Mouse (Mus musculus) stomach, embryonic 15.5 days (tissue): ENCODE measurements around the gene Hook2. TPM values are rescaled to one million over a fixed set of nuclear protein-coding genes. Genes with fewer than 3 reads are reported as not detected.

Source experiments
- ATAC-seq: fragments of 200-750 bp; cut with Nextera tagmentation; 2 replicates; pipeline ENCODE4 v1.8.0; 2017; ENCODE audit warnings: low read depth, moderate number of reproducible peaks, moderate TSS enrichment; ENCODE audit not compliant: insufficient read depth, low FRiP score
- H3K27ac ChIP-seq: fragments of 300-500 bp; sonication (generic); 2 replicates; pipeline ENCODE4 v1.5.1; 2015; ENCODE audit warnings: mild to moderate bottlenecking, inconsistent platforms
- H3K27me3 ChIP-seq: fragments of 300-500 bp; sonication (generic); replicated peaks from 2 replicates; pipeline ENCODE4 v1.6.1; 2015; ENCODE audit warnings: inconsistent platforms
- H3K36me3 ChIP-seq: fragments of 300-500 bp; sonication (generic); 2 replicates; pipeline ENCODE4 v1.6.1; 2015; ENCODE audit warnings: inconsistent platforms
- H3K4me1 ChIP-seq: fragments of 300-500 bp; sonication (generic); 2 replicates; pipeline ENCODE4 v1.6.1; 2015; ENCODE audit warnings: inconsistent platforms
- H3K4me2 ChIP-seq: fragments of 300-500 bp; sonication (generic); 2 replicates; pipeline ENCODE4 v1.6.1; 2015; ENCODE audit warnings: mild to moderate bottlenecking, inconsistent platforms
- H3K4me3 ChIP-seq: fragments of 300-500 bp; sonication (generic); replicated peaks from 2 replicates; pipeline ENCODE4 v1.5.1; 2015; ENCODE audit warnings: inconsistent platforms
- H3K9ac ChIP-seq: fragments of 300-500 bp; sonication (generic); 2 replicates; pipeline ENCODE4 v1.6.1; 2015; ENCODE audit warnings: inconsistent platforms
- H3K9me3 ChIP-seq: fragments of 300-500 bp; sonication (generic); 2 replicates; pipeline ENCODE4 v1.6.1; 2016; ENCODE audit warnings: inconsistent platforms
- WGBS: fragments of 180-500 bp; shearing (Covaris S2); methylation state at CpG from one replicate; pipeline ENCODE4 v1.1.7; 2015; 5-methylcytosine and 5-hydroxymethylcytosine counted together
- polyA plus RNA-seq: library from polyadenylated mRNA; unstranded; fragments of >200 nt; fragmentation: Nextera tagmentation; extraction: Ambion mirVana; gene quantifications from 2 replicates; pipeline ENCODE4 v1.2.1, GENCODE M21; 2015

The Hook2 gene
- polyA plus RNA-seq, 1 experiment from 2014 or later, result 46.3 TPM

DNA sequence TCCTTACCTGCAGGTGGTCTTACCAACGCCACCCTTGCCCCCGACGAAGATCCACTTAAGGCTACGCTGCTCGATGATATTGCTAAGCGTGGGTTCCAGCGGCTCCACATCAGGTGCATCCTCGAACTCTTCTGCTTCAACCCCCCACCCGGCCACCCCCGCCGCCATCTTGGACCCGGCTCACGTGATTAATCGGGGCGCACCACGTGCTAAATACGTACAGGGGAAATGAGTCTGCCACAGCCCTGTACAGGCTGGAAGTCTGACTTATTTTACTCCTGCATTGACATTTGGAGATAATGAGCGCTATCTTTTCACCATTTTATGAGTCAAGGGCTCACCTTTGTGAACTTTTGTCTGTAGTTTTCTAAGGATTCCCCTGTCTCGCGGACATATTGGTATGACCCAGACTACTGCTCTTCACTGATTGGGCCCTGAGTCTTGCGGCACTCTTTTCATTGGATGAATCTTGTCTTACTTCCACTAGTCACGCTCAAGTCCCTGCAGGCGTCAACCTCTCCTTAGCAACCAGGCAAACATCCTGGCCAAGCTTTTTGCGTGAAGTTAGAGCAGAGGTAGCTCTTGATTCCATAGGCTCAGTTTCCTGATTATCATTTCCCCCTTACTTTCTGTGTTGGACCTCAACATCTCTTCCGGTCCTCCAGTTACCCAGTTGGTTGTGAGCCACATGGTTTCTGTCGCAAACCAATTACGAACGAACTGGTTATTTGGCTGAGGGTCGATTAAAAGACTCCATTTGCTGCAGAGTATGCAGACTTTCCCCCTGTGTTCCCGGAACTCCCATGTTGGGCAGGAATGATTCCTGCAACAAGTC is 34.9 kb downstream of the Hook2 start, which contains the start of gene Asna1:
TSS of gene Asna1 (minus strand) at position 184 of the 835 bp plus-strand sequence.
- H3K27me3 ChIP-seq, result no peaks in the 10 kb centered on the region
- ATAC-seq, result peak; percentile 91
- H3K4me2 ChIP-seq, result peak within 1 kb of the TSS; percentile 90
- H3K9me3 ChIP-seq, result no peaks in the 10 kb centered on the region
- peak within 1 kb of the TSS; percentile 79 for H3K27ac ChIP-seq
- peaks cover 33% of the 10 kb centered on the region for H3K4me1 ChIP-seq
- 3% methylated on average over 30 of the region's 30 CpGs for WGBS
- peak within 1 kb of the TSS; percentile 90 for H3K4me3 ChIP-seq
- peak within 1 kb of the TSS; percentile 60; the same call in 1 of the 2 replicates for H3K9ac ChIP-seq
- H3K36me3 ChIP-seq, result peaks cover 41% of the 10 kb centered on the region

DNA sequence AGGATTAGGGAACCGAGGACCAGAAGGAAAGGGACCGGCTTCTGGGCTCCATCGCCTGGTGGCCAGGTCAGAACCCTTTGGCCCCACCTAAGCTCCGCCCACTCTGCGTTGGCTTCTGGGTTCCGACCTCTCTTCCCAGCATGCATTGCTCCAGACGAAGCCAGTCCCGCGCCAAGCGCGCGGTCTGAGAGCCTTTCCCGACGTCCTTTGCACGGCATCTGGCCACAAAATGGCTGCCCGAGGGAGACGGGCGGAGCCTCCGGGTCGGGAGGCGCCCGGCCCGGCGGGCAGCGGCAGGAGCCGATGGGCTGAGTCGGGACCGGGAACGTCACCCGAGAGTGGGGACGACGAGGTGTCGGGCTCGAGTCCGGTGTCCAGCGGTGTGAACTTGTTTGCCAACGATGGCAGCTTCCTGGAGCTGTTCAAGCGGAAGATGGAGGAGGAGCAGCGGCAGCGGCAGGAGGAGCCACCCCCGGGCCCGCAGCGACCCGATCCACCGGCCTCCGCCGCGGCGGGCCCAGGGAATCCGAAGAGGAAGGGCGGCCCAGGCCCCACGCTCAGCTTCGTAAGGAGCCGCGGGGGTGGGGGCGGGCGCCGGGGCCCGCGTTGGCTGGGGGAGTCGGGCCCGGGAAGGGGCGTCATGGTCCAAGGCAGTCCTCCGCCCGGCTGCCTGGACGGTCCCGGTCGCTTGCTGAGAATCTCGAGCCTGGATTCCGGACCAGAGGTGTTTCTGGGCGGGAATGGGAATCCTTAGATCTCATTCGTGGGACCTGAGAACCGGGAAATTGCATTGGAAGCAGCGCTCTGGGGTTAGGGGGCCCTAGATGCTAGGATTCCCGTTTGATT is 36.5 kb downstream of the Hook2 start, which contains the start of gene Trir:
TSS of gene Trir (plus strand) at position 154 of the 846 bp plus-strand sequence.
- Histone ChIP-seq H3K4me3 (peak within 1 kb of the TSS; percentile 90), H3K4me2 (peak within 1 kb of the TSS; percentile 90), H3K27ac (peak within 1 kb of the TSS; percentile 88), H3K9me3 (no peaks in the 10 kb centered on the region), H3K4me1 (peaks cover 33% of the 10 kb centered on the region), H3K36me3 (peaks cover 39% of the 10 kb centered on the region), H3K27me3 (no peaks in the 10 kb centered on the region), H3K9ac (peak within 1 kb of the TSS; percentile 100)
- under 1% methylated on average over 72 of the region's 75 CpGs for WGBS
- peak; percentile 82 for ATAC-seq

DNA sequence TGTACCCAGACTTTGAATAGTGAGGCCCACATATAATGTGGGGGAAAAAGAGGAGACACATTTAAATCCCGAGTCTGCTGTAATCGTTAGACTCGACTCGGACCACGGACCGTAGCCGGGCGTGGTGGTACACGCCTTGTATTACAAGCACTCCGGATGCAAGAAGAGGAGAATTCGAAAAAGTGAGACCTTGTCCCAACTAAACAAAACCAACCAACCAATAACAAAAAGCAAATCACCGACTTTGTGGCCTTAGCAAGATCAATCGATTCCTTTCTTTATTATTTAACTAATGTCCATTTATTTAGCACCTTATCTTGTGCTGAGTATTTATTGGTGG is 37.1 kb downstream of the Hook2 start:
- WGBS, result 0% methylated on average over 13 of the region's 13 CpGs
- H3K4me3 ChIP-seq, result peak overlapping the region; percentile 90
- no peaks in the 10 kb centered on the region for H3K9me3 ChIP-seq
- peak overlapping the region; percentile 50 for H3K4me2 ChIP-seq
- no peaks in the 10 kb centered on the region for H3K27me3 ChIP-seq
- no peak for ATAC-seq
- H3K36me3 ChIP-seq, result peaks cover 40% of the 10 kb centered on the region
- H3K4me1 ChIP-seq, result peaks cover 33% of the 10 kb centered on the region
- peak overlapping the region; percentile 88 for H3K27ac ChIP-seq
- peak overlapping the region; percentile 100 for H3K9ac ChIP-seq

DNA sequence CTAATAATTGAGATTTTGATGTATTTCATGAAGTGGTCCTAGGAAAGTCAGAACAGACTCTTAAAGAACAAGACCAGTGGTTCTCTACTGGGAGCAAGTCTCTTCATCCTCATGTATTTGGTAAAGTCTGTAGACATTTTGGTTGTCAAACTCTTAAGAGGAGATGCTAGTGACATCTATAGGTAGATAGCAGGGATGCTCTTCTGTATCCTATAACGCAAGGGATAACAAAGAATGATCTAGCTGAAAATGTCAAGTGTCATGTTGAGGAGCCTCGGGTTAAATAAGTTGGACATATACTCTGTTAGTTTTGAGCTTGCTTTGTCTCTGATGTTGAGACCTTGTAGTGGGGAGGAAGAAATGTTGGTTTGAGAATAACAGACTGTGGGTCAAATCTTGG is 37.5 kb downstream of the Hook2 start:
- WGBS, result 12% methylated on average over 2 of the region's 2 CpGs

DNA sequence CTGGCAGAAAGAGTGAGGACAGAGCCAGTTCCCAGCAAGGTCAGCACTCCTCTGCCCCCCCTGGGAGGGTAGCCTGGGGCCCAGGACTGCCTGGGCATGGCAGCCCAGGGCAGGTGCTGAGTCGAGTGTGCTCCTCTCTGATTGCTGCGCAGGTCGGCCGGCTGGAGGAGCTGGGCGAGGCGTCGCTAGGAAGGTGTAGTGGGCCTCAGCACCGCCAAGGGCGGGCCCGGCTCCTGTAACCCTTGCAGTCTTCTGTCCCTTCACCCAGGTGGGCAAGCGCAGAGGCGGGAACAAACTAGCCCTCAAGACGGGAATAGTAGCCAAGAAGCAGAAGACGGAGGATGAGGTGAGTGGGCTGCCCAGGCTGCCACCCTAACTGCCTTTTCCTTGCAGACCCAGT is 38.9 kb downstream of the Hook2 start:
- H3K4me2 ChIP-seq, result peak overlapping the region; percentile 50
- no peak overlapping the region for H3K27ac ChIP-seq
- no peak overlapping the region for H3K4me3 ChIP-seq
- 81% methylated on average over 14 of the region's 14 CpGs for WGBS
- H3K9ac ChIP-seq, result 0 out of 2 replicates have a peak overlapping the region, but pooled peaks have one; percentile 4
- H3K36me3 ChIP-seq, result peaks cover 37% of the 10 kb centered on the region
- H3K4me1 ChIP-seq, result peaks cover 28% of the 10 kb centered on the region
- no peaks in the 10 kb centered on the region for H3K27me3 ChIP-seq
- H3K9me3 ChIP-seq, result no peaks in the 10 kb centered on the region
- no peak for ATAC-seq

More for the DNA sequence above, 37.5 kb downstream of the Hook2 start:
- peak overlapping the region; percentile 50 for H3K4me2 ChIP-seq
- H3K4me3 ChIP-seq, result peak overlapping the region; percentile 90
- H3K9me3 ChIP-seq, result no peaks in the 10 kb centered on the region
- ATAC-seq, result no peak
- peaks cover 33% of the 10 kb centered on the region for H3K4me1 ChIP-seq
- H3K9ac ChIP-seq, result peak overlapping the region; percentile 100; the same call in 1 of the 2 replicates
- H3K36me3 ChIP-seq, result peaks cover 41% of the 10 kb centered on the region
- H3K27ac ChIP-seq, result no peak overlapping the region
- H3K27me3 ChIP-seq, result no peaks in the 10 kb centered on the region

DNA sequence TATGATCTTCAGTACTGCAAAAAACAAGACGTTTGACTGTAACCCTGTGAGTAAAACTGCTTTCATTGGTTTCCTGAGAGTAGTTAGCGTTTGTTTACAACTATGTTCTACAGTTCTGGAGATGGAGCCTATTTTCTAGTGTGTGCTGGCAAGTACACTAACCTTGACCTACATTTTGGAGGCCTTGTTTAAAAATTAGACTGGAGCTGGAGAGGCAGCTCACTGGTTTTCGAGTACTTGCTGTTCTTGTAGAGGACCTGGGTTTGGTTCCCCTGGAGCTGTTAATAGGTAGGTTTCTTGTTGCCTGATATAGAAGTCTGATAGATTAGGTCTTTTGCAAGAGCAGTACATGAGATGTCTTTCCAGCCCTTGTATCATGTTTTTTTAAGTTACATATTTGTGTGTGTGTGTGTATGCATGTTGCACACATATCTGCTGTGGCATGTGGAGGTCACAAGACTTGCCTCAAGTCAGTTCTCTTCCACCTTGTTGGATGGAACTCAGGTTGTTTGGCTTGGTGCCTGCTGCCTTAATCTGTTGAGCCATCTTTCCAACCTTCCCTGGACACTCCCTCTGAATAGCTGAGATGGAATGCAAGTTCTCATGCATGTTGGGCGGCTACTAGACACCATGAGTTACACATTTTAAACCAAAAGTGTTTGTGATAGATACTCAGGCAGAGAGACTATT is 42.4 kb downstream of the Hook2 start:
- no peak overlapping the region for H3K27ac ChIP-seq
- H3K4me3 ChIP-seq, result no peak overlapping the region
- WGBS, result 76% methylated on average over 4 of the region's 4 CpGs
- H3K9me3 ChIP-seq, result no peaks in the 10 kb centered on the region
- H3K27me3 ChIP-seq, result no peaks in the 10 kb centered on the region
- no peak for ATAC-seq
- no peak overlapping the region for H3K9ac ChIP-seq
- H3K4me2 ChIP-seq, result no peak overlapping the region
- peaks cover 37% of the 10 kb centered on the region for H3K36me3 ChIP-seq
- peaks cover 24% of the 10 kb centered on the region for H3K4me1 ChIP-seq

DNA sequence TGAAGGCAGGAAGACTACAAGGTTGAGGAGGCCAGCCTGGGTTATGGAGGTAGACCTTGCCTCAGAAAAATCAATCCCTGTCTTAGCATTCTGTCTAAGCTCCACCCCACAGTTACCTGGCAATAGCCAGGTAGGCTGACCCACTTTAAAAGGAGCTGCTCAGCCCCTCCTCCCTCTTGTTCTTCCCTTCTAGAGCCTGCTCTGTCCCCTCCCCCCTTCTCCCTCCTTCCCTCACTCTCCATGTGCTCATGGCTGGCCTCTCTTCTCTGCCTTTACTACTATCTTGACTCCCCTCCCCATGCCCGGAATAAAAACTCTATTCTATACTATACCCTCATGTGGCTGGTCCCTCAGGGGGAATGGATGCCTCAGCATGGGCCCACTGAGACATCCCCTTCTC is 43.5 kb downstream of the Hook2 start:
- no peak overlapping the region for H3K27ac ChIP-seq
- H3K4me2 ChIP-seq, result no peak overlapping the region
- no peak for ATAC-seq

DNA sequence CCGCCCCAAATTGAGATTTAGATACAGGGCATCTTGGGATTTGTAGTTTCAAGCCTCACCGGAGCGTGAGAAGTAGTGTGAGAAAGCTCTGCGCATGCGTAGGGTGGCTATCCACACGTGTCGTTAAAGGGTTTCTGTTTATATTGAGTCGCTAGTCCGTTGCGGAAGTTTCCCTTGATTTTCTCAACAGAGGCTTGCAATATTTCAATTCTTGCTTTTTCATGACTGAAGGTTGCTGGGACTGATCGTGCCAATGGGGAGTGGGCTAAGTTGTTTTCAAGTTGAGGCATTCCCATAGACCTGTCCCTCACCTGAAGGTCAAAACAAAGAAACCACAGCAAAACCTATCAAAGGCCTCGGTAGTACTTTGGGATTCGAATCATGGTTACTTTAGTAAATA is 44.4 kb downstream of the Hook2 start:
- 0 out of 2 replicates have a peak overlapping the region, but pooled peaks have one; percentile 10 for H3K9ac ChIP-seq
- 3% methylated on average over 13 of the region's 13 CpGs for WGBS
- peak overlapping the region; percentile 84 for H3K4me2 ChIP-seq
- no peaks in the 10 kb centered on the region for H3K9me3 ChIP-seq
- H3K4me1 ChIP-seq, result peaks cover 21% of the 10 kb centered on the region
- no peaks in the 10 kb centered on the region for H3K27me3 ChIP-seq
- H3K4me3 ChIP-seq, result peak overlapping the region; percentile 77
- peak overlapping the region; percentile 100 for H3K27ac ChIP-seq
- H3K36me3 ChIP-seq, result peaks cover 30% of the 10 kb centered on the region
- ATAC-seq, result no peak

More for the DNA sequence above, 43.5 kb downstream of the Hook2 start:
- H3K36me3 ChIP-seq, result peaks cover 37% of the 10 kb centered on the region
- H3K9me3 ChIP-seq, result no peaks in the 10 kb centered on the region
- H3K4me3 ChIP-seq, result no peak overlapping the region
- no peak overlapping the region for H3K9ac ChIP-seq
- peaks cover 17% of the 10 kb centered on the region for H3K4me1 ChIP-seq
- 64% methylated on average over 1 of the region's 1 CpGs for WGBS
- no peaks in the 10 kb centered on the region for H3K27me3 ChIP-seq

DNA sequence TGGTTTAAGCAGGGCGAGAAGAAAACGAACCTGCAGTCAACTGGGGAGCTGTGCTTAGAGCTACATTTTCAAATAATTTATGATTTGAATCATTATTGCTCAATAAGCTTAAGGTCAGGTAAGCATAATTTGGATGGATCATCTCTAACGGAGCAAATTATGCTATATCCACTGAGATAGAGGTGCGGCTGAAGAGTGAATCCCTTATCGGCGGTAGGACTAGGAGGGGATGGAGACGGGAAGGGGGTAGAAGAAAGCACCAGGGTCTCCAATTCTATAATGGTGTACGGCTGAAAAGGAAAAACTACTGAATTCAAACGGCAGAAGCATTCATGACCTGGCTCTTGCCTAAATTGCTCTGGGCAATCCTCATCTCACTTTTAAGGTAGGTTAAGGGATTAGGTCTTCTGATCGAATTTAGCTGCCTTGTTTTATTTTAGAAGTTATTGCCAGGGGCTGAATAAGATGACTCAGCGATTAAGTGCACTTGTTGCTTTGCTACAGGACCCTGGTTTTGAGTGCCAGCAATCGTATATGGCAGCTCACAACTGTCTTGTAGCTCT is 44.8 kb downstream of the Hook2 start:
- WGBS, result 5% methylated on average over 12 of the region's 12 CpGs
- Histone ChIP-seq H3K9ac (peak overlapping the region; percentile 87; the same call in 1 of the 2 replicates), H3K36me3 (peaks cover 30% of the 10 kb centered on the region), H3K4me1 (peaks cover 23% of the 10 kb centered on the region), H3K27ac (peak overlapping the region; percentile 100), H3K9me3 (no peaks in the 10 kb centered on the region), H3K27me3 (no peaks in the 10 kb centered on the region), H3K4me3 (peak overlapping the region; percentile 77), H3K4me2 (peak overlapping the region; percentile 84)
- ATAC-seq, result no peak

DNA sequence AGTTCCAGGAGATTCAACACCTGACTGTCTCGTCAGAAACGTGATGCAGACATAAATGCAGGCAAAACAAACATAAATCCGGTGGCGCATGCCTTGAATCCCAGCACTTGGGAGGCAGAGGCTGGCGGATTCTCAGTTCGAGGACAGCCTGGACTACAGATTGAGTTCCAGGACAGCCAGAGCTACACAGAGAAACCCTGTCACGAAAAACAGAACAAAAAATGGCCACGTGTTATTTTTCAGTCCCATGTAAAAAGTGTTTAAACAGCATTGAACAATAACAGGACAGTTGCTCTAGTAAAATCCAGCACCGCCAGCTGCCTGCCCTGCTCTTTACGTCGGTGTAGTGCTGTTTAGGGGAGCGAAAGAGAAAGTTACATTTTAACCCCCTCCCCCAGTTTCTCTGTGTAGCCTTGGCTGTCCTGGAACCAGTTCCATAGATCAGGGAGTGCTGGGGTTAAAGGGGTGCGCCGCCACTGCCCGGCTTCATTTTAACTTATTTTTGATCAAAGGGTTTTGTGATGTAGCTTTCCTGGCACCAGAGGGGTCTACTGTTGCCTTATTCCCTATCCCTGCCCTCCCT is 45.4 kb downstream of the Hook2 start:
- ATAC-seq, result no peak
- Histone ChIP-seq H3K27ac (peak overlapping the region; percentile 100), H3K4me3 (peak overlapping the region; percentile 77), H3K9ac (peak overlapping the region; percentile 87), H3K4me1 (peaks cover 23% of the 10 kb centered on the region), H3K9me3 (no peaks in the 10 kb centered on the region), H3K27me3 (no peaks in the 10 kb centered on the region), H3K36me3 (peaks cover 32% of the 10 kb centered on the region), H3K4me2 (peak overlapping the region; percentile 84)
- under 1% methylated on average over 15 of the region's 15 CpGs for WGBS

DNA sequence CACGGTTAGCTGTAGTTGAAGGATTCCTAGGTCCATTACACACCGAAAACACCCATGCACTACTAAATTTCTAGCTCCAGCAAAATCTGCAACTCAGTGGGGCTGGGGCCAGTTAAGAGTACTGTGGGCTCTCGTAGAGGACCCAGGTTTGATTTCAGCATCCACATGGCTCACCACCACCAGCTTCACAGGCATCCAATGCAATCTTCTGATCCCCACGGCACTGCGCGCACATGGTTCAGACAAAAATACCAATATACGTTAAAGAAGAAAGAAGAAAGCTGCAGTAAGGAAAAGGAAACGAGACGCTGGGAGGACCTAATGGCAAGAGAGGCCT is 45.9 kb downstream of the Hook2 start:
- H3K27me3 ChIP-seq, result no peaks in the 10 kb centered on the region
- H3K9ac ChIP-seq, result peak overlapping the region; percentile 87
- H3K27ac ChIP-seq, result peak overlapping the region; percentile 100
- ATAC-seq, result peak; percentile 16
- peaks cover 33% of the 10 kb centered on the region for H3K36me3 ChIP-seq
- H3K4me2 ChIP-seq, result peak overlapping the region; percentile 84
- H3K4me1 ChIP-seq, result peaks cover 23% of the 10 kb centered on the region
- H3K4me3 ChIP-seq, result peak overlapping the region; percentile 77
- H3K9me3 ChIP-seq, result no peaks in the 10 kb centered on the region
- 0% methylated on average over 9 of the region's 9 CpGs for WGBS
